Mouse (Mus musculus): ENCODE measurements around the gene Tunar. TPM values are rescaled to one million over a fixed set of nuclear protein-coding genes. Genes with fewer than 3 reads are reported as not detected.

Gene Tunar
- not detected for polyA plus RNA-seq (2017; shearing (Covaris generic))

GRCm38 (mm10) chr12:105333570-105333969 lies at the start of gene Tunar:
TSS of gene Tunar (plus strand) at chr12:105333870.

Other genes with a start within 250 kb of the Tunar start
- gene Tcl1b2, start 187.9 kb upstream of the Tunar start, polyA plus RNA-seq (2017; shearing (Covaris generic)) = not detected
- gene Tcl1b1, start 174.2 kb upstream of the Tunar start, polyA plus RNA-seq (2017; shearing (Covaris generic)) = not detected
- not detected for gene Tcl1b5, start 157.5 kb upstream of the Tunar start, polyA plus RNA-seq (2017; shearing (Covaris generic))
- gene Tcl1b3, start 142.8 kb upstream of the Tunar start, polyA plus RNA-seq (2017; shearing (Covaris generic)) = not detected
- gene Tcl1b4, start 131.9 kb upstream of the Tunar start, polyA plus RNA-seq (2017; shearing (Covaris generic)) = not detected
- not detected for gene Tcl1, start 111.1 kb upstream of the Tunar start, polyA plus RNA-seq (2017; shearing (Covaris generic))
- gene D430019H16Rik, start 120.0 kb downstream of the Tunar start, polyA plus RNA-seq (2017; shearing (Covaris generic)) = 0.53 TPM
- gene Bdkrb2, start 229.4 kb downstream of the Tunar start, polyA plus RNA-seq (2017; shearing (Covaris generic)) = not detected